Mouse (Mus musculus) liver, embryonic 16.5 days (tissue): ENCODE data around the gene Serinc4. TPM values are rescaled to one million over a fixed set of nuclear protein-coding genes. Genes with fewer than 3 reads are reported as not detected.

Experiments used
- ATAC-seq: fragments of 200-750 bp; cut with Nextera tagmentation; 2 replicates; pipeline ENCODE4 v1.8.0; 2017; ENCODE audit warnings: low read depth, mild to moderate bottlenecking, moderate number of reproducible peaks, moderate library complexity
- H3K27ac ChIP-seq: fragments of 300-500 bp; sonication (generic); 2 replicates; pipeline ENCODE4 v1.5.1; 2014; ENCODE audit warnings: mild to moderate bottlenecking, low read length
- H3K27me3 ChIP-seq: fragments of 300-500 bp; sonication (generic); 2 replicates; pipeline ENCODE4 v1.6.1; 2014; ENCODE audit warnings: low read depth, low read length, mixed read lengths; ENCODE audit not compliant: control insufficient read depth, insufficient read depth
- H3K36me3 ChIP-seq: fragments of 300-500 bp; sonication (generic); 2 replicates; pipeline ENCODE4 v1.6.1; 2014; ENCODE audit warnings: mild to moderate bottlenecking; ENCODE audit not compliant: control insufficient read depth, insufficient read depth
- H3K4me1 ChIP-seq: fragments of 300-500 bp; sonication (generic); 2 replicates; pipeline ENCODE4 v1.6.1; 2014; ENCODE audit warnings: low read depth, low read length, mixed read lengths; ENCODE audit not compliant: control insufficient read depth
- H3K4me2 ChIP-seq: fragments of 300-500 bp; sonication (generic); 2 replicates; pipeline ENCODE4 v1.6.1; 2014; ENCODE audit warnings: low read depth, low read length, mixed read lengths
- H3K4me3 ChIP-seq: fragments of 300-500 bp; sonication (generic); 2 replicates; pipeline ENCODE4 v1.5.1; 2014; ENCODE audit warnings: low read depth, mild to moderate bottlenecking, low read length
- H3K9ac ChIP-seq: fragments of 300-500 bp; sonication (generic); 2 replicates; pipeline ENCODE4 v1.6.1; 2014; ENCODE audit warnings: low read depth, low read length
- H3K9me3 ChIP-seq: fragments of 300-500 bp; sonication (generic); replicated peaks from 2 replicates; pipeline ENCODE4 v1.6.1; 2016; ENCODE audit warnings: low read length; ENCODE audit not compliant: control insufficient read depth
- WGBS: fragments of 180-500 bp; shearing (Covaris S2); extraction: QIAGEN DNeasy Blood & Tissue Kit; methylation state at CpG from one replicate; pipeline ENCODE4 v1.1.7; 2014; ENCODE audit not compliant: insufficient replicate concordance; 5-methylcytosine and 5-hydroxymethylcytosine counted together
- polyA plus RNA-seq: library from polyadenylated mRNA; unstranded; fragments of >200 nt; fragmentation: Nextera tagmentation; extraction: Ambion mirVana; gene quantifications from 2 replicates; pipeline ENCODE4 v1.2.1, GENCODE M21; 2015

Serinc4 gene
- polyA plus RNA-seq, 1 experiment from 2014 or later = 0.05 TPM

GRCm38 (mm10) chr2:121450093-121450492, 6.5 kb downstream of the Serinc4 start:
- peaks cover 22% of the 10 kb centered on the region for H3K4me1 ChIP-seq
- no peak for ATAC-seq

GRCm38 (mm10) chr2:121449545-121450011, 7.0 kb downstream of the Serinc4 start:
- H3K9me3 ChIP-seq = no peaks in the 10 kb centered on the region
- H3K27ac ChIP-seq = peak overlapping the region; percentile 92
- H3K9ac ChIP-seq = peak overlapping the region; percentile 99
- peak overlapping the region; percentile 89 for H3K4me2 ChIP-seq
- no peaks in the 10 kb centered on the region for H3K27me3 ChIP-seq
- peak overlapping the region; percentile 99 for H3K4me3 ChIP-seq
- peaks cover 22% of the 10 kb centered on the region for H3K4me1 ChIP-seq
- 0 out of 2 replicates have a peak, but pooled peaks cover 3% of the 10 kb centered on the region for H3K36me3 ChIP-seq
- ATAC-seq = peak; percentile 3; the same call in 1 of the 2 replicates
- 0% methylated on average over 51 of the region's 54 CpGs for WGBS

More at GRCm38 (mm10) chr2:121450093-121450492, 6.5 kb downstream of the Serinc4 start:
- 0 out of 2 replicates have a peak, but pooled peaks cover 3% of the 10 kb centered on the region for H3K36me3 ChIP-seq
- H3K9me3 ChIP-seq = no peaks in the 10 kb centered on the region
- peak overlapping the region; percentile 99 for H3K9ac ChIP-seq
- no peaks in the 10 kb centered on the region for H3K27me3 ChIP-seq
- peak overlapping the region; percentile 99 for H3K4me3 ChIP-seq
- H3K4me2 ChIP-seq = peak overlapping the region; percentile 89
- under 1% methylated on average over 7 of the region's 7 CpGs for WGBS
- peak overlapping the region; percentile 92 for H3K27ac ChIP-seq

GRCm38 (mm10) chr2:121448739-121449535, 7.6 kb downstream of the Serinc4 start, which contains the start of gene Serf2:
Gene Serf2, plus strand, starts transcription at chr2:121449195.
- H3K4me1 ChIP-seq = peaks cover 22% of the 10 kb centered on the region
- peak within 1 kb of the TSS; percentile 99 for H3K4me3 ChIP-seq
- no peaks in the 10 kb centered on the region for H3K27me3 ChIP-seq
- H3K27ac ChIP-seq = peak within 1 kb of the TSS; percentile 92
- ATAC-seq = peak; percentile 97
- H3K9ac ChIP-seq = peak within 1 kb of the TSS; percentile 99
- WGBS = under 1% methylated on average over 65 of the region's 74 CpGs
- no peaks in the 10 kb centered on the region for H3K9me3 ChIP-seq
- peak within 1 kb of the TSS; percentile 89 for H3K4me2 ChIP-seq
- 0 out of 2 replicates have a peak, but pooled peaks cover 3% of the 10 kb centered on the region for H3K36me3 ChIP-seq

GRCm38 (mm10) chr2:121448136-121448535, 8.4 kb downstream of the Serinc4 start:
- WGBS = 14% methylated on average over 9 of the region's 9 CpGs
- Histone ChIP-seq H3K27me3 (no peaks in the 10 kb centered on the region), H3K4me2 (peak overlapping the region; percentile 89), H3K9ac (peak overlapping the region; percentile 65), H3K9me3 (no peaks in the 10 kb centered on the region), H3K36me3 (0 out of 2 replicates have a peak, but pooled peaks cover 3% of the 10 kb centered on the region), H3K27ac (peak overlapping the region; percentile 83), H3K4me3 (peak overlapping the region; percentile 99), H3K4me1 (peaks cover 23% of the 10 kb centered on the region)
- no peak for ATAC-seq

- H3K9ac ChIP-seq = no peak overlapping the region
- H3K27ac ChIP-seq = no peak overlapping the region
- H3K4me2 ChIP-seq = no peak overlapping the region
- WGBS = 30% methylated on average over 3 of the region's 3 CpGs
- H3K36me3 ChIP-seq = no peaks in the 10 kb centered on the region
- H3K27me3 ChIP-seq = peaks cover 2% of the 10 kb centered on the region
- ATAC-seq = no peak
- H3K4me1 ChIP-seq = peaks cover 31% of the 10 kb centered on the region
- no peaks in the 10 kb centered on the region for H3K9me3 ChIP-seq
- H3K4me3 ChIP-seq = no peak overlapping the region
These were observed 9.6 kb downstream of the Serinc4 start for GRCm38 (mm10) chr2:121447006-121447405.

- H3K27ac ChIP-seq = no peak overlapping the region
- H3K9ac ChIP-seq = no peak overlapping the region
- H3K36me3 ChIP-seq = no peaks in the 10 kb centered on the region
- 74% methylated on average over 4 of the region's 4 CpGs for WGBS
- ATAC-seq = no peak
- H3K4me3 ChIP-seq = no peak overlapping the region
- H3K27me3 ChIP-seq = peaks cover 7% of the 10 kb centered on the region
- H3K4me2 ChIP-seq = no peak overlapping the region
- no peaks in the 10 kb centered on the region for H3K9me3 ChIP-seq
- H3K4me1 ChIP-seq = peaks cover 34% of the 10 kb centered on the region
These were observed 10.1 kb downstream of the Serinc4 start for GRCm38 (mm10) chr2:121446506-121446905.

- 49% methylated on average over 3 of the region's 3 CpGs for WGBS
- peaks cover 12% of the 10 kb centered on the region for H3K27me3 ChIP-seq
- no peak overlapping the region for H3K4me3 ChIP-seq
- no peaks in the 10 kb centered on the region for H3K9me3 ChIP-seq
- H3K4me1 ChIP-seq = peaks cover 23% of the 10 kb centered on the region
- H3K9ac ChIP-seq = no peak overlapping the region
- ATAC-seq = no peak
- no peak overlapping the region for H3K4me2 ChIP-seq
- no peak overlapping the region for H3K27ac ChIP-seq
- no peaks in the 10 kb centered on the region for H3K36me3 ChIP-seq
These were observed 11.5 kb downstream of the Serinc4 start for GRCm38 (mm10) chr2:121445117-121445516.

GRCm38 (mm10) chr2:121444178-121444577, 12.4 kb downstream of the Serinc4 start, which contains the start of gene Ell3:
Gene Ell3, minus strand, starts transcription at chr2:121444278.
- no peak within 1 kb of the TSS for H3K27ac ChIP-seq
- 0 out of 2 replicates have a peak within 1 kb of the TSS, but pooled peaks have one; percentile 54 for H3K9ac ChIP-seq
- 65% methylated on average over 1 of the region's 1 CpGs for WGBS
- H3K9me3 ChIP-seq = no peaks in the 10 kb centered on the region
- H3K4me1 ChIP-seq = peaks cover 21% of the 10 kb centered on the region
- peak within 1 kb of the TSS; percentile 92 for H3K4me2 ChIP-seq
- peaks cover 12% of the 10 kb centered on the region for H3K27me3 ChIP-seq
- no peak for ATAC-seq
- H3K4me3 ChIP-seq = peak within 1 kb of the TSS; percentile 62
- no peaks in the 10 kb centered on the region for H3K36me3 ChIP-seq

GRCm38 (mm10) chr2:121443068-121443349, 13.6 kb downstream of the Serinc4 start:
- Histone ChIP-seq H3K4me1 (peaks cover 19% of the 10 kb centered on the region), H3K27me3 (peaks cover 12% of the 10 kb centered on the region), H3K4me3 (peak overlapping the region; percentile 62), H3K9ac (peak overlapping the region; percentile 54), H3K4me2 (peak overlapping the region; percentile 92), H3K9me3 (no peaks in the 10 kb centered on the region), H3K27ac (peak overlapping the region; percentile 48; the same call in 1 of the 2 replicates), H3K36me3 (peaks cover 5% of the 10 kb centered on the region)
- WGBS = 17% methylated on average over 8 of the region's 8 CpGs
- ATAC-seq = 0 out of 2 replicates have a peak, but pooled peaks have one; percentile 9
